Mouse (Mus musculus): Measurements from ENCODE around the gene Nhlrc1. TPM values are rescaled to one million over a fixed set of nuclear protein-coding genes. Genes with fewer than 3 reads are reported as not detected.
A peak's percentile ranks its signal among the peaks of the same experiment; 100 is the strongest.

Gene Nhlrc1
- total and polyA plus RNA-seq, 3 experiments = not detected

GRCm38 (mm10) chr13:47043833-47044616 lies 29.4 kb upstream of the Nhlrc1 start:
- TF ChIP-seq ZNF384 (IDR thresholded peaks at IDR 0.05; ENCODE audit: low read depth, low read length) (no peak), RAD21 (IDR thresholded peaks at IDR 0.05; ENCODE audit: low read depth, low read length) (no peak), E2F4 (IDR thresholded peaks at IDR 0.05; ENCODE audit: borderline replicate concordance, low read depth, low read length) (no peak), ZMIZ1 (IDR thresholded peaks at IDR 0.05; ENCODE audit: low read depth, low read length) (no peak), TAL1 (IDR thresholded peaks at IDR 0.05; ENCODE audit: low read length) (no peak)
- peak overlapping the region; percentile 92 for H3K9ac ChIP-seq (ENCODE audit: control insufficient read depth, low read depth, low read length, poor library complexity, severe bottlenecking)
- peak overlapping the region; percentile 95 to 97 for H3K4me3 ChIP-seq (ENCODE audit: control insufficient read depth in 1 of 2, insufficient read depth in 1 of 2, low read depth in 2 of 2, low read length in 2 of 2)
- H3K27me3 ChIP-seq (ENCODE audit: control insufficient read depth in 1 of 2, insufficient read depth in 2 of 2, low read length in 2 of 2) = no peaks in the 10 kb centered on the region
- peak; percentile 6 for DNase-seq (ENCODE audit: low read depth, low spot score)
- peaks cover 0 to 5% of the 10 kb centered on the region in 2 experiments; a peak in 2 of 4 replicates for H3K4me1 ChIP-seq (ENCODE audit: control insufficient read depth in 1 of 2, insufficient read depth in 2 of 2, low read length in 2 of 2)
- peaks cover 3% of the 10 kb centered on the region for H3K79me2 ChIP-seq (ENCODE audit: control insufficient read depth, insufficient read depth, low read length, poor library complexity)
- no peak overlapping the region for H3K27ac ChIP-seq (ENCODE audit: control insufficient read depth, low read depth, low read length)
- no peaks in the 10 kb centered on the region for H3K36me3 ChIP-seq (ENCODE audit: control insufficient read depth in 1 of 2, insufficient read depth in 2 of 2, low read length in 2 of 2)
- H3K9me3 ChIP-seq (replicated peaks; ENCODE audit: insufficient read depth, low read length) = no peaks in the 10 kb centered on the region

DNA sequence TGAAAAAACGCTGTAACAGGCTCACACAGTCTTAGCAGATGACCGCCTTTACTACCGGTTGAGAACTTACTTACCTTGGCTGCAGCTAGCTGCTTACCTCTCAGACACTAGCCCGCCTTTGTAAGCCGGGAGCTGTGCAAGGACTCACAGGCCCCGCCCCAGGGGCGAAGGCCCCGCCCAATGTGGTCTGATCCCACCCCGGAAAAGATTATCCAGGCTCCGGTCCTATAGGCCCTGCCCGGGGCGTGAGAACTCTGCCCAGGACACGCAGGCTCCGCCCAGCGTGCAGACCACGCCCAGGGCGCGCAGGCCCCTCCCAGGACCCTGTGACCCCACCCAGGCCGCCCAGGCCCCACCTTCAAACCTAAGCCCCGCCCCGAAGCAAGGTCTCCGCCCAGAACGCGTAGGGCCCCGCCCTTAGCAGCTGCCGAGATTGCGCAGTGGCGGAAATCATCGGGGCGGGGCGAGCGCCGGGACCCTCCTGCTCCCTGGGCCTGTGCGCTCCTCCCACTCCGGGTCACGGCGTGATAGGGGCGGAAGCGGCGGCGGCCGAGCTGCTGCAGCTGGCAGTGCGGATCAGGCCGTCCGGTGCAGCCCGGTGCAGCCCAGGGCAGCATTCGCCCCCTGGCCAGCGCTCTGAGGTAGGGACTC lies 28.5 kb upstream of the Nhlrc1 start, which contains the start of gene Kdm1b:
Gene Kdm1b, plus strand, starts transcription at position 470 of the 651 bp plus-strand sequence.
- H3K36me3 ChIP-seq (ENCODE audit: control insufficient read depth in 1 of 2, insufficient read depth in 2 of 2, low read length in 2 of 2) = no peaks in the 10 kb centered on the region
- H3K9ac ChIP-seq (ENCODE audit: control insufficient read depth, low read depth, low read length, poor library complexity, severe bottlenecking) = peak within 1 kb of the TSS; percentile 92
- DNase-seq (ENCODE audit: low read depth, low spot score) = peak; percentile 98
- no peaks in the 10 kb centered on the region for H3K9me3 ChIP-seq (replicated peaks; ENCODE audit: insufficient read depth, low read length)
- H3K4me1 ChIP-seq (ENCODE audit: control insufficient read depth in 1 of 2, insufficient read depth in 2 of 2, low read length in 2 of 2) = peaks cover 0 to 5% of the 10 kb centered on the region in 2 experiments; a peak in 2 of 4 replicates
- peak within 1 kb of the TSS; percentile 95 to 97 for H3K4me3 ChIP-seq (ENCODE audit: control insufficient read depth in 1 of 2, insufficient read depth in 1 of 2, low read depth in 2 of 2, low read length in 2 of 2)
- H3K79me2 ChIP-seq (ENCODE audit: control insufficient read depth, insufficient read depth, low read length, poor library complexity) = peaks cover 3% of the 10 kb centered on the region
- H3K27ac ChIP-seq (ENCODE audit: control insufficient read depth, low read depth, low read length) = peak within 1 kb of the TSS; percentile 40; the same call in 1 of the 2 replicates
- H3K27me3 ChIP-seq (ENCODE audit: control insufficient read depth in 1 of 2, insufficient read depth in 2 of 2, low read length in 2 of 2) = no peaks in the 10 kb centered on the region
- peak; percentile 53 for TF ChIP-seq SIN3A (IDR thresholded peaks at IDR 0.05; ENCODE audit: low read length)
- no peak; the same call in 1 of the 2 replicates for TF ChIP-seq POLR2AphosphoS2 (IDR thresholded peaks at IDR 0.05; ENCODE audit: low read length)
- no peak for TF ChIP-seq MAFK (IDR thresholded peaks at IDR 0.05; ENCODE audit: borderline replicate concordance, low read depth, low read length)
- no peak for TF ChIP-seq BHLHE40 (IDR thresholded peaks at IDR 0.05; ENCODE audit: borderline replicate concordance, low read depth, low read length)
- peak; percentile 77 to 96 for TF ChIP-seq POLR2A (IDR thresholded peaks at IDR 0.05; ENCODE audit: control insufficient read depth in 1 of 2, insufficient read depth in 1 of 2, low read depth in 1 of 2, low read length in 2 of 2, poor library complexity in 1 of 2)
- no peak for TF ChIP-seq MAX (IDR thresholded peaks at IDR 0.05; ENCODE audit: low read length)
- peak; percentile 56; the same call in 1 of the 2 replicates for TF ChIP-seq HCFC1 (IDR thresholded peaks at IDR 0.05; ENCODE audit: low read depth, low read length)
- TF ChIP-seq ZMIZ1 (IDR thresholded peaks at IDR 0.05; ENCODE audit: low read depth, low read length) = peak; percentile 83
- TF ChIP-seq CTCF (IDR thresholded peaks at IDR 0.05 in 2 of 3, conservative IDR thresholded peaks at IDR 0.05 in 1 of 3; ENCODE audit: control insufficient read depth in 1 of 3, insufficient read depth in 1 of 3, low read depth in 2 of 3, low read length in 3 of 3, poor library complexity in 1 of 3, severe bottlenecking in 1 of 3) = no peak
- no peak; the same call in 1 of the 2 replicates for TF ChIP-seq UBTF (IDR thresholded peaks at IDR 0.05; ENCODE audit: borderline replicate concordance, insufficient read depth, low read depth, low read length)
- TF ChIP-seq CHD1 (IDR thresholded peaks at IDR 0.05; ENCODE audit: low read depth, low read length) = no peak
- no peak for TF ChIP-seq CHD2 (IDR thresholded peaks at IDR 0.05; ENCODE audit: low read length)
- TF ChIP-seq TCF12 (IDR thresholded peaks at IDR 0.05; ENCODE audit: low read depth, low read length) = 0 out of 2 replicates have a peak, but pooled peaks have one; percentile 19
- no peak for TF ChIP-seq MEF2A (IDR thresholded peaks at IDR 0.05; ENCODE audit: extremely low read depth, insufficient replicate concordance, low read depth, low read length, poor library complexity, severe bottlenecking)
- no peak for TF ChIP-seq ZKSCAN1 (IDR thresholded peaks at IDR 0.05; ENCODE audit: low read depth, low read length)
- no peak for TF ChIP-seq EP300 (IDR thresholded peaks at IDR 0.05; ENCODE audit: low read depth in 1 of 2, low read length in 2 of 2)
- no peak for TF ChIP-seq SMC3 (IDR thresholded peaks at IDR 0.05; ENCODE audit: low read depth, low read length)
- peak; percentile 21; the same call in 1 of the 2 replicates for TF ChIP-seq MXI1 (IDR thresholded peaks at IDR 0.05; ENCODE audit: low read depth, low read length)
- TF ChIP-seq NELFE (IDR thresholded peaks at IDR 0.05; ENCODE audit: low read depth, low read length) = peak; percentile 63
- no peak for TF ChIP-seq POLR2AphosphoS5 (IDR thresholded peaks at IDR 0.05; ENCODE audit: borderline replicate concordance, low read depth, low read length)
- no peak for TF ChIP-seq JUND (IDR thresholded peaks at IDR 0.05; ENCODE audit: low read depth, low read length)
- TF ChIP-seq E2F4 (IDR thresholded peaks at IDR 0.05; ENCODE audit: borderline replicate concordance, low read depth, low read length) = no peak
- peak; percentile 94 for TF ChIP-seq NRF1 (IDR thresholded peaks at IDR 0.05; ENCODE audit: insufficient read depth, low read depth, low read length, poor library complexity, severe bottlenecking)
- TF ChIP-seq KAT2A (conservative IDR thresholded peaks at IDR 0.05; ENCODE audit: low read depth, low read length) = no peak
- no peak for TF ChIP-seq MYC (IDR thresholded peaks at IDR 0.05; ENCODE audit: low read depth, low read length)
- TF ChIP-seq RAD21 (IDR thresholded peaks at IDR 0.05; ENCODE audit: low read depth, low read length) = no peak

Data from MEL (cell line).